Mouse (Mus musculus): ENCODE data around the gene Fam19a4.
A peak's percentile ranks its signal among the peaks of the same experiment; 100 is the strongest.

DNA sequence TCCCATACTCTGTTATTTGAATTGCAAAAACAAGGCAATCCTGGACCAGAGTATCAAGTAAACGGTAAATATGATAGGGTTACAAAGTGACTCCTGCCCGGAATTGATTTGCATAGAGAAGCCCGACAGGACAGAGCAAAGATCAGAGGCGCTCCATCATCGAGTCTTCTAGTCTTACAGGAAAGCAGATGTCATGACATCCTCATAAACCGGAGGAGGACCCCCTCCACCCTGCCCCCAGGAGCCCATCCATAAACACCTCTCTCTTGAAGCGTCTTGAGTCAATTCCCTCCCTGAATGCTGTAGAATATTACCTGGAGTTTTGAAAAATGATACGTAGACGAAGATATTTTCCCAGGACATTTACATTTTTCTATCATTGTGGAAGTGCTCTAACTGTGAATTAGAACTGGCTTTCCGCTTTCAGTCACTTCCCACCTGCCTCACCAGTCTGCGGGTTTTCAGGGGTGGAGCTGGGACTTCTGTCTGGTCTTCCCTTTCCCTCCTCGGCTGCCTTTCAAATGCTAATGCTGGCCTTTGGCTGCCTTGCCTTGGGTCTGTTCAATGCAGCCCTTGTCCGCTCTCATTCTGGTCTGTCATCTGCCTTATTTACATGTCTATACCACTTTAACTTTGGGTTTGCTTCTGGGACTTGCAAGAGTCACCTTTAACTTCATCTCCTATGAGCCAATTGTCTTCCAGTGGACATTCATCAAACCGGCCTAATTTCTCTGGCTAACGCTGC, 41.9 kb upstream of the Fam19a4 start:
- TF ChIP-seq CTCF (conservative IDR thresholded peaks at IDR 0.05; ENCODE audit: low read length) (no peak), POU5F1 (IDR thresholded peaks at IDR 0.05; ENCODE audit: borderline replicate concordance, low read length) (peak; percentile 80; the same call in 1 of the 2 replicates), NANOG (IDR thresholded peaks at IDR 0.05; ENCODE audit: borderline replicate concordance, low read length) (0 out of 2 replicates have a peak, but pooled peaks have one; percentile 9)

Data from E14TG2a.4 (cell line).